Comparison of ENCODE assay signal across 8 mouse cellular contexts in genomic region chr6:113822417-113822816, GRCm38 (mm10).
DNase-seq lines count a peak whose midpoint lies in the region; ATAC-seq and TF ChIP-seq lines count a peak whose summit lies in the region.
"Had no signal": no experiment of that assay in that cellular context is flagged by ENCODE, and none has a peak within 500 bp of the region (broad histone marks: within the 10 kb centered on the region; RNA-seq: fewer than 3 reads in every experiment).

No protein-coding gene starts in this region.

- ATAC-seq in forebrain, embryonic 15.5 days (replicated peaks): no peak
- no peak for ATAC-seq in midbrain, postnatal 0 days (ENCODE audit: low FRiP score)

- no peaks in the 10 kb centered on the region for H3K27me3 ChIP-seq in thymus, adult 2 months (ENCODE audit: control insufficient read depth, insufficient read depth, low read length)
- H3K27me3 ChIP-seq in forebrain, embryonic 15.5 days: no peaks in the 10 kb centered on the region
- no peaks in the 10 kb centered on the region for H3K27me3 ChIP-seq in midbrain, postnatal 0 days (ENCODE audit: insufficient read depth, low read length)
- H3K27me3 ChIP-seq: midbrain, embryonic 12.5 days had no signal

- TF ChIP-seq POLR2A in thymus, adult 2 months (IDR thresholded peaks at IDR 0.05; ENCODE audit: control insufficient read depth, extremely low read depth, insufficient read depth, low read length, poor library complexity): no peak
- no peak for TF ChIP-seq POLR2A in brain, embryonic 14.5 days (IDR thresholded peaks at IDR 0.05; ENCODE audit: borderline replicate concordance, extremely low read depth, insufficient read depth, insufficient read length, poor library complexity, severe bottlenecking)

- no peak overlapping the region for H3K27ac ChIP-seq in thymus, adult 2 months (ENCODE audit: control insufficient read depth, insufficient read depth, low read length)
- 0 out of 2 replicates have a peak overlapping the region, but pooled peaks have one; percentile 2 for H3K27ac ChIP-seq in forebrain, embryonic 15.5 days (replicated peaks)
- H3K27ac ChIP-seq in midbrain, postnatal 0 days (ENCODE audit: low read depth, low read length): no peak overlapping the region
- H3K27ac ChIP-seq: midbrain, embryonic 12.5 days had no signal

- no peaks in the 10 kb centered on the region for H3K9me3 ChIP-seq in forebrain, embryonic 15.5 days
- no peaks in the 10 kb centered on the region for H3K9me3 ChIP-seq in midbrain, postnatal 0 days (ENCODE audit: low read length)
- H3K9me3 ChIP-seq: midbrain, embryonic 12.5 days had no signal

- no peak overlapping the region for H3K9ac ChIP-seq in forebrain, embryonic 15.5 days (replicated peaks)
- H3K9ac ChIP-seq in midbrain, postnatal 0 days (replicated peaks; ENCODE audit: low read length, poor library complexity, severe bottlenecking): no peak overlapping the region
- H3K9ac ChIP-seq: midbrain, embryonic 12.5 days had no signal

- no peaks in the 10 kb centered on the region for H3K36me3 ChIP-seq in thymus, adult 2 months (ENCODE audit: control insufficient read depth, insufficient read depth, low read length)
- no peaks in the 10 kb centered on the region for H3K36me3 ChIP-seq in forebrain, embryonic 15.5 days
- peaks cover 2% of the 10 kb centered on the region; the same call in 1 of the 2 replicates for H3K36me3 ChIP-seq in midbrain, postnatal 0 days (ENCODE audit: insufficient read depth, low read length)
- H3K36me3 ChIP-seq: midbrain, embryonic 12.5 days had no signal

- 0 out of 2 replicates have a peak, but pooled peaks have one; percentile 39 for TF ChIP-seq CTCF in thymus, adult 2 months (IDR thresholded peaks at IDR 0.05; ENCODE audit: borderline replicate concordance, control insufficient read depth, extremely low read depth, insufficient read depth, low read length, poor library complexity)
- peak; percentile 60 for TF ChIP-seq CTCF in brain, embryonic 14.5 days (IDR thresholded peaks at IDR 0.05; ENCODE audit: borderline replicate concordance, extremely low read depth, insufficient read depth, insufficient read length)
- TF ChIP-seq CTCF in midbrain, postnatal 0 days (IDR thresholded peaks at IDR 0.05): peak; percentile 79

- H3K4me2 ChIP-seq in forebrain, embryonic 15.5 days (replicated peaks): no peak overlapping the region
- H3K4me2 ChIP-seq in midbrain, postnatal 0 days (ENCODE audit: low read depth, low read length, poor library complexity, severe bottlenecking): no peak overlapping the region
- H3K4me2 ChIP-seq: midbrain, embryonic 12.5 days had no signal

- no peaks in the 10 kb centered on the region for H3K4me1 ChIP-seq in thymus, adult 2 months (replicated peaks; ENCODE audit: control insufficient read depth, insufficient read depth, low read length)
- peaks cover 5% of the 10 kb centered on the region; the same call in 1 of the 2 replicates for H3K4me1 ChIP-seq in forebrain, embryonic 15.5 days
- no peaks in the 10 kb centered on the region for H3K4me1 ChIP-seq in midbrain, postnatal 0 days (ENCODE audit: insufficient read depth, low read length)
- H3K4me1 ChIP-seq: midbrain, embryonic 12.5 days had no signal

- no peak overlapping the region for H3K4me3 ChIP-seq in thymus, adult 2 months (ENCODE audit: control insufficient read depth, insufficient read depth, low read length)
- H3K4me3 ChIP-seq in forebrain, embryonic 15.5 days: no peak overlapping the region
- H3K4me3 ChIP-seq in midbrain, postnatal 0 days (ENCODE audit: low read depth, low read length): no peak overlapping the region
- H3K4me3 ChIP-seq: midbrain, embryonic 12.5 days had no signal

- 30% methylated on average over 7 of the region's 7 CpGs for WGBS in thymus, adult 2 months
- 45% methylated on average over 7 of the region's 7 CpGs for WGBS in forebrain, embryonic 15.5 days
- WGBS in midbrain, postnatal 0 days: 39% methylated on average over 7 of the region's 7 CpGs

- peak; percentile 38 for DNase-seq in thymus, adult 2 months
- no peak for DNase-seq in thymus, adult 18-20 months
- DNase-seq in brain, embryonic 14.5 days (ENCODE audit: low read depth): peak; percentile 42
- DNase-seq in layer of hippocampus, postnatal 14 days (ENCODE audit: low spot score in 2 of 2): peak; percentile 63 to 69
- peak; percentile 73 for DNase-seq in midbrain, postnatal 0 days (ENCODE audit: low spot score)
- DNase-seq in thymus, postnatal 0 days (ENCODE audit: low spot score): peak; percentile 29

Comparison
In these comparisons a context has a peak if more than half of its experiments do, and no peak if none do; other contexts are left out.
1. DNase-seq: peak in thymus, adult 2 months (single experiment), brain, embryonic 14.5 days (single experiment), layer of hippocampus, postnatal 14 days (2 of 2), midbrain, postnatal 0 days (single experiment) and thymus, postnatal 0 days (single experiment); none in thymus, adult 18-20 months (0 of 2).
2. Peak in every context shown above with its lines, with median percentiles within 50 percentile points of each other: CTCF ChIP-seq.